In genomic region chr6:22298059-22298458, GRCm38 (mm10) we compare ENCODE assay signal across 35 mouse cellular contexts. TPM values are rescaled to one million over a fixed set of nuclear protein-coding genes. Genes with fewer than 3 reads are reported as not detected.
DNase-seq lines count a peak whose midpoint lies in the region; ATAC-seq and TF ChIP-seq lines count a peak whose summit lies in the region.
"Had no signal": no experiment of that assay in that cellular context is flagged by ENCODE, and none has a peak within 500 bp of the region (broad histone marks: within the 10 kb centered on the region; RNA-seq: fewer than 3 reads in every experiment).

No protein-coding gene starts in this region.

- TF ChIP-seq CTCF in stomach, postnatal 0 days (IDR thresholded peaks at IDR 0.05; ENCODE audit: low read depth) = no peak

- intact Hi-C loops in heart, postnatal 10 days (cut with DNase I) = no loop called here

- TF ChIP-seq EP300 in stomach, postnatal 0 days (optimal IDR thresholded peaks at IDR 0.05) = no peak

- no peaks in the 10 kb centered on the region for H3K4me1 ChIP-seq in kidney, embryonic 14.5 days (ENCODE audit: control insufficient read depth, insufficient read depth, low read length)
- H3K4me1 ChIP-seq in megakaryocyte, embryonic 14.5 days = no peaks in the 10 kb centered on the region
- H3K4me1 ChIP-seq in stomach, postnatal 0 days (replicated peaks; ENCODE audit: control insufficient read depth, insufficient read depth) = no peaks in the 10 kb centered on the region
- H3K4me1 ChIP-seq in midbrain, embryonic 15.5 days = no peaks in the 10 kb centered on the region
- H3K4me1 ChIP-seq: forebrain, embryonic 15.5 days; heart, embryonic 15.5 days; neural tube, embryonic 13.5 days had no signal

- no peak overlapping the region for H3K4me3 ChIP-seq in kidney, embryonic 14.5 days (ENCODE audit: low read length)
- peak overlapping the region; percentile 1 for H3K4me3 ChIP-seq in megakaryocyte, embryonic 14.5 days (replicated peaks)
- H3K4me3 ChIP-seq in stomach, postnatal 0 days (ENCODE audit: low read depth, low read length) = no peak overlapping the region
- H3K4me3 ChIP-seq in midbrain, embryonic 15.5 days = no peak overlapping the region
- H3K4me3 ChIP-seq: embryonic facial prominence, embryonic 13.5 days; forebrain, embryonic 10.5 days; forebrain, embryonic 15.5 days; heart, adult 2 months; heart, embryonic 15.5 days; neural tube, embryonic 13.5 days had no signal

- H3K36me3 ChIP-seq in kidney, embryonic 14.5 days (ENCODE audit: control insufficient read depth, insufficient read depth, low read length) = peaks cover 4% of the 10 kb centered on the region; the same call in 1 of the 2 replicates
- peaks cover 10% of the 10 kb centered on the region for H3K36me3 ChIP-seq in megakaryocyte, embryonic 14.5 days (replicated peaks; ENCODE audit: low read length)
- H3K36me3 ChIP-seq in stomach, postnatal 0 days (ENCODE audit: control insufficient read depth, insufficient read depth, low read length) = no peaks in the 10 kb centered on the region
- H3K36me3 ChIP-seq in midbrain, embryonic 15.5 days (replicated peaks) = no peaks in the 10 kb centered on the region
- H3K36me3 ChIP-seq: embryonic facial prominence, embryonic 13.5 days; forebrain, embryonic 10.5 days; forebrain, embryonic 15.5 days; heart, embryonic 15.5 days; neural tube, embryonic 13.5 days had no signal

- 34% methylated on average over 14 of the region's 14 CpGs for WGBS in kidney, embryonic 14.5 days
- 49% methylated on average over 14 of the region's 14 CpGs for WGBS in stomach, postnatal 0 days
- WGBS in midbrain, embryonic 15.5 days = 71% methylated on average over 14 of the region's 14 CpGs

- H3K4me2 ChIP-seq in kidney, embryonic 14.5 days (replicated peaks; ENCODE audit: low read depth, low read length) = peak overlapping the region; percentile 15; the same call in 1 of the 2 replicates
- peak overlapping the region; percentile 32 for H3K4me2 ChIP-seq in stomach, postnatal 0 days (replicated peaks; ENCODE audit: low read depth)
- no peak overlapping the region for H3K4me2 ChIP-seq in midbrain, embryonic 15.5 days
- H3K4me2 ChIP-seq: embryonic facial prominence, embryonic 13.5 days; forebrain, embryonic 15.5 days; heart, embryonic 15.5 days; hindbrain, embryonic 14.5 days; midbrain, embryonic 11.5 days; neural tube, embryonic 13.5 days had no signal

- H3K27ac ChIP-seq in kidney, embryonic 14.5 days (ENCODE audit: low read depth, low read length) = no peak overlapping the region
- H3K27ac ChIP-seq in stomach, postnatal 0 days (replicated peaks) = no peak overlapping the region; the same call in 1 of the 2 replicates
- no peak overlapping the region for H3K27ac ChIP-seq in midbrain, embryonic 15.5 days
- H3K27ac ChIP-seq: embryonic facial prominence, embryonic 13.5 days; forebrain, embryonic 10.5 days; forebrain, embryonic 15.5 days; heart, adult 2 months; heart, embryonic 15.5 days; hindbrain, embryonic 14.5 days; kidney, postnatal 0 days; neural tube, embryonic 13.5 days had no signal

- no peaks in the 10 kb centered on the region; the same call in 1 of the 2 replicates for H3K27me3 ChIP-seq in kidney, embryonic 14.5 days (ENCODE audit: control insufficient read depth, insufficient read depth, low read length)
- H3K27me3 ChIP-seq in megakaryocyte, embryonic 14.5 days (replicated peaks) = no peaks in the 10 kb centered on the region
- no peaks in the 10 kb centered on the region for H3K27me3 ChIP-seq in stomach, postnatal 0 days (ENCODE audit: control insufficient read depth, insufficient read depth, low read length)
- no peaks in the 10 kb centered on the region for H3K27me3 ChIP-seq in midbrain, embryonic 15.5 days (replicated peaks)
- H3K27me3 ChIP-seq: CH12.LX; heart, embryonic 15.5 days; Patski had no signal

- no peaks in the 10 kb centered on the region for H3K9me3 ChIP-seq in kidney, embryonic 14.5 days (ENCODE audit: control insufficient read depth, low read length)
- H3K9me3 ChIP-seq in megakaryocyte, embryonic 14.5 days = no peaks in the 10 kb centered on the region
- H3K9me3 ChIP-seq in stomach, postnatal 0 days (ENCODE audit: control insufficient read depth, low read length) = no peaks in the 10 kb centered on the region
- H3K9me3 ChIP-seq in midbrain, embryonic 15.5 days = no peaks in the 10 kb centered on the region
- H3K9me3 ChIP-seq: embryonic facial prominence, embryonic 13.5 days; forebrain, embryonic 10.5 days; forebrain, embryonic 15.5 days; heart, embryonic 15.5 days; neural tube, embryonic 13.5 days had no signal

- DNase-seq in heart, adult 11 months = peak; percentile 51
- no peak for DNase-seq in heart, postnatal 10 days
- DNase-seq in kidney, adult 8-10 months = no peak
- no peak for DNase-seq in stomach, postnatal 0 days (ENCODE audit: low spot score)
- DNase-seq: adrenal gland, postnatal 25 days; cerebellum, adult 18-20 months; cerebellum, postnatal 10 days; gastrocnemius, postnatal 25 days; heart, adult 2 months; layer of hippocampus, postnatal 36 days; liver; lung, postnatal 10 days; right cerebral cortex, postnatal 4 days; thymus, postnatal 14 days had no signal

- ATAC-seq in kidney, embryonic 14.5 days (ENCODE audit: low FRiP score, low TSS enrichment) = no peak
- ATAC-seq in megakaryocyte, adult 5-6 weeks (ENCODE audit: poor library complexity, severe bottlenecking) = no peak
- no peak for ATAC-seq in stomach, postnatal 0 days (ENCODE audit: low FRiP score, low TSS enrichment)
- ATAC-seq in midbrain, embryonic 15.5 days (replicated peaks) = no peak
- ATAC-seq: forebrain, embryonic 15.5 days; Patski had no signal

- no peak overlapping the region for H3K9ac ChIP-seq in kidney, embryonic 14.5 days (ENCODE audit: low read depth, low read length)
- no peak overlapping the region for H3K9ac ChIP-seq in stomach, postnatal 0 days (ENCODE audit: low read length)
- H3K9ac ChIP-seq in midbrain, embryonic 15.5 days = no peak overlapping the region
- H3K9ac ChIP-seq: embryonic facial prominence, embryonic 13.5 days; forebrain, embryonic 15.5 days; heart, embryonic 15.5 days; hindbrain, embryonic 14.5 days; neural tube, embryonic 13.5 days had no signal

RNA-seq across cellular contexts. Expression of gene Wnt16, which starts 10.0 kb away (rescaled TPM):
- total RNA-seq in heart, postnatal 10 days (2021) = under 1 TPM; 0.38 to 0.64 TPM
- 1.0 and 1.2 TPM in 2 replicates for polyA plus RNA-seq in kidney, embryonic 14.5 days (2014; fragmentation: Nextera tagmentation; extraction: Ambion mirVana)
- 0.20 TPM in 1 of 2 replicates, not detected in the other for polyA plus RNA-seq in megakaryocyte, embryonic 14.5 days (2012; ENCODE audit: insufficient read depth, low replicate concordance)
- not detected in 2 replicates for total RNA-seq in megakaryocyte, adult 5-6 weeks (2015)
- not detected in 2 replicates for total RNA-seq in megakaryocyte, adult 5-6 weeks (2017)
- polyA plus RNA-seq in stomach, postnatal 0 days (2015; fragmentation: Nextera tagmentation; extraction: Ambion mirVana) = 4.5 and 8.1 TPM in 2 replicates
- polyA plus RNA-seq in midbrain, embryonic 15.5 days (2015; fragmentation: Nextera tagmentation; extraction: Ambion mirVana) = 0.77 TPM in 2 replicates
- total RNA-seq: adrenal gland, adult 18-20 months; adrenal gland, postnatal 25 days; common myeloid progenitor, adult 5-6 weeks; hematopoietic stem cell, adult 5-6 weeks; MEL had no signal
- polyA plus RNA-seq: C2C12; large intestine, adult 2 months; liver, embryonic 16.5 days; Patski had no signal

RNA-seq across cellular contexts. Expression of gene Fam3c, which starts 58.0 kb away (rescaled TPM):
- 10 to 100 TPM; 33.4 to 36.7 TPM for total RNA-seq in heart, postnatal 10 days (2021)
- polyA plus RNA-seq in kidney, embryonic 14.5 days (2014; fragmentation: Nextera tagmentation; extraction: Ambion mirVana) = 44.7 and 61.8 TPM in 2 replicates
- 5.6 and 13.5 TPM in 2 replicates for polyA plus RNA-seq in megakaryocyte, embryonic 14.5 days (2012; ENCODE audit: insufficient read depth, low replicate concordance)
- 11.6 and 16.4 TPM in 2 replicates for total RNA-seq in megakaryocyte, adult 5-6 weeks (2015)
- 27.0 and 34.0 TPM in 2 replicates for total RNA-seq in megakaryocyte, adult 5-6 weeks (2017)
- 94.8 and 99.4 TPM in 2 replicates for polyA plus RNA-seq in stomach, postnatal 0 days (2015; fragmentation: Nextera tagmentation; extraction: Ambion mirVana)
- 77.8 and 79.4 TPM in 2 replicates for polyA plus RNA-seq in midbrain, embryonic 15.5 days (2015; fragmentation: Nextera tagmentation; extraction: Ambion mirVana)
